Mouse (Mus musculus) regulatory T cell (primary cell): ENCODE measurements around the gene Eif2ak4.

Experiments
- in situ Hi-C: fragments of 300-600 bp; cut with MboI, MseI; formaldehyde crosslinking; loops from one replicate; pipeline ENCODE4 v1.15.1; 2025; ENCODE audit warnings: high pct_unique_total_duplicates

Gene Eif2ak4

DNA sequence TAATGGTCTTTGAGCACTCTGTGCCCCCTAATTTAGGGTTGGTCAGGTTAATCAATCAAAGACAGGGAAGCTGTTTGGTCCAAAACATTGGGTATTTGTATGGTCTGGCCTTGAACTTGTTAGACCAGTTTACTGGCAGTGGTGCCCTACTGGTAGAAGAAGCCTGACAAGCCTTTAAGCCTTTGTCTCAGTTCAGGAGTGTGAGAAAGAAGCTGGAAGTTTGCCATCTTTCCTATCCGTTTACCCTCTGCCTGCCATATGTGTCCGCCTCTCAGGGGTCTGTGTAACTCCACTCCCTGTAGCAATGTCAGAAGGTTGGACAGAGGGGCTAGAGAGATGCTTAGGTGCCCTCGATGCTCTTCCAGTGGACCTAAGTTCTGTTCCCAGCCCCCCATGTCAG is 76.0 kb downstream of the Eif2ak4 start:
- in situ Hi-C loops = no loop called here

DNA sequence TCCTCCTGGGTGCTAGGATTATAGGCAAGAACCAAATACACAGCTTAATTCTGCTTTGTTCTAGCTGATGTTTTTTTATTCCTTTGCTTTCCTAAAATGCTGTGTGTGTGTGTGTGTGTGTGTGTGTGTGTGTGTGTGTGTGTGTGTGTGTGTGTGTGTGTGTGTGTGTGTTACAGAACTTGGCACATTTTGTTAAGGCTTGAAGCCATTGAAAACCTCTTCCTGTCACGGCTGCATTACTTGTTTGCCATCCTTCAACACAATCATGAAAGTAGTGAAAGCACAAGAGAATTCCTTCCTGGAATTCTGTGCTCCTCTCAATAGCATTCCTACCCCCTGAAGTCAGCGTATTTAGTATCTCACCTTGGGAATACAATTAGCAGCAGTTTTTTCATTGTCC is 77.5 kb downstream of the Eif2ak4 start:
- in situ Hi-C loops = no loop called here

DNA sequence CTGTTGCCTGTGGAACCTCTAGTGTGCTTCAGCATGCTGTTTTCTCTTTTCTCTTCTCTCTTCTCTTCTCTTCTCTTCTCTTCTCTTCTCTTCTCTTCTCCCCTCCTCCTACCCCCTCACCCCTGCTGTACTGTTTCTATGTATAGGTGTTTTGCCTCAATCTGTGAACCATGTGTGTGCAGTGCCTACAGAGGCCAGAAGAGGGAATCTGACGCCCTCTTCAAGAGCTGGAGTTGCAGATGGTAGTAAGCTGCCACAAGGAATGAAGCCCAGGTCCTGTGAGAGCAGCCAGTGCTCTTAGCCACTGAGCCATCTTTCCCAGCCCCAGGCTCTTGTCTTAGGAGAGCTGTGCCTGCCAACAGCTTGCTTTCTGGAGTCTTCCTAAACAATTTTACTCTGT is 78.2 kb downstream of the Eif2ak4 start:
- in situ Hi-C loops = no loop called here

DNA sequence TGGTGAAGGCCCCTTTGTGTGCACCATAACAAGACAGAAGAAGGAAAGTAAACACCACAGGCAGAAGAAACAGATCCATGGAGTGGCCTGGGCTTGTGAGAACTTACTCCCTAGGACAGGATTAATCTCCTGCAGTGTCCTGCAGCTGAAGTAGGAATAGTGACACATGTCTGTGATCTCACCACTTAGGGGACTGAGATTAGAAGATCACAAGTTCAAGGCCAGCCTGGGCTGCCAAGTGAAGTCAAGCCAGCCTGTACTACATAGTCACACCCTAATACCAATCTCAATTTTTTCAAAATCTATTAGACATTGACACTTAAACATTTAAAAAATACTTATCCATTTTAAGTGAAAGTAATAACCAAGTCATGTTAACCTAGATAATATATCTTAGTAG is 79.9 kb downstream of the Eif2ak4 start:
- in situ Hi-C loops = no loop called here

DNA sequence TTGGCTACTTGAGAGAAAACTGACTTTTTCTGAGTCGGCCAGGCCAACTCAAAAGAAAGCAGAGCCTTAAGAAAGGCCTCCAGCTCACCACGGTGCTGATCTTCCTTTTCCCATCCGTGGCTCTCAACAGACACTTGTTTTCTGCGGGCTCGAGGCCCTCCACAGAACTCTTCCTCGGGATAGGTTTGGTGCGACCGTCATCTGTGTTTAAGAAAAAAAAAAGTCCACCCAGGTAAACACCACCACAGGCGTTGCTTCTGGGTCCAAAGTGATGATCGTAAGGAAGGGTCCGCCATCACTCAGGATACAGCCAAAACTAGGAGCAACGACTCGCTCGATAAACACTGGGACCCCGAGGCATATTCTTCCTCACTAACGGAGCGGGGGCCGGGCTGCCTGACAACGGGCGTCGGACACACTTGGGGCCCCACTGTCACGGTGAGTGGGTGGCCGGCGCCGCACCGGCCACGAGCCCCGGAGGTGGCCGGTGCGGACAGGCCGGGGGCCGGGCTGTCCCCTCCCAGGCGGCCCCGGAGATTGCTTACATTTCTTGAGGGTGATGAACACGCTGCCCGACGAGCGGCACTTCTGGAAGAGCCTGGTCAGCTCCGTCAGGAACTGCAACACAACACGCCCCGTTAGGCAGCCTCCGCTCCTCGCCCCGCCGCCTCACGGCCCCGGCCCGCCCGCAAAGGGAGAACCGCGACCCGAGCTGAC is 90.6 kb downstream of the Eif2ak4 start:
- in situ Hi-C loops = no loop called here

DNA sequence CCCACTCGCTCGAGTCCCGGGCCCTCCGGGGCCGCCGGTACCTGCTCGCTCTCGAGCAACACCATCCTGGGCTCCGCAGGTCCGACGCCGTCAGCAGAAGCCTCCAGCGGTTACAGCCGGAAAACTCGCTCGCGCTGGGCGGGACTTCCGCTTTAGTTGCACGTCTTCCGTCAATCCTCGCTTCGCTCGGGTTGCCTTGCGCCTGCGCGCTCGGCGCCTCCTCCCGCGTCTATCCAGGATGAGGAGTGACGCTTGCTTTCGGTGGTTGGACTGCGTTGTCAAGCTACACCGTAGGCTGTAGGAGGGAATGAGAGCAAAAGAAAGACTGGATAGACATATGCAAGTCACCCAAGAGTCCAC is 91.1 kb downstream of the Eif2ak4 start, which contains the start of gene Srp14:
Srp14 (minus strand) TSS at position 162 of the 360 bp plus-strand sequence.
- in situ Hi-C loops = no loop called here

DNA sequence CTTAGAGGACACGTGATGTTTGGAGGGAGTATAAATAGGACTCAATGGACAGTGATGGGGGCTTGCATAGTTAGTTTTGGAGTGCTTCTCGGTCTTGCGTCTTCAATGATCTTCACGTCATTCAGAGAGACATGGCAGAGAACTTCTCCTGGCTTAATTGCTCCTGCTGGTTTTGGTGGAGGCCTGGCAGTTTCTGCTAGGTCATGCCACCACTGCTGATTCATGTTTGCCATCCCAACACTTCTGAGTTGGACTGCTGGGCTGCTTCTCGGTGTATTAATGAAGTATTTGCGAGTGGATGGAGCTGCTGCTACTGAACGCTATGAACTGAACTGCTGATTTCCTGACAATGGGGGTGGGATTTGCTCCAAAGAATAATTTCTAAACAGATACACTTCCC is 92.5 kb downstream of the Eif2ak4 start:
- in situ Hi-C loops = no loop called here

DNA sequence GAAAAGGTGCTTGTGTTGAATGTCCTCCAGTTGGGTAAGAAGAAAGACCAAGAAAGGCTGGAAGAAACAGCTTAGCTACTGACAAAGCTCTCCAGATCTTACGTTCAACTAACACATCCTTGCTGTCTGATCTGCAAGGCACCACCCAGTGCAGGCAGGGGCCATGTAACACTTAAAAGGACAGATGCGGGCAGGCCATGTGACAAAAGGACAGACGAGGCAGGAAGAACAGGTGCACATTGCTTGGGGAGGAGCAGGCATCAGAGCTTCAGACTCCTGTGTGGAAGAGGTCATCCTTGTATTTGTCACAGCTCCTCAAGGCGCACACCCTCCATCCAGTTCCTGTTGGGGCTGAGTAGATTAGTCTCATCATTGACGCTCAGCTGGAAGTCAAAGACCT is 94.6 kb downstream of the Eif2ak4 start:
- in situ Hi-C loops = no loop called here

DNA sequence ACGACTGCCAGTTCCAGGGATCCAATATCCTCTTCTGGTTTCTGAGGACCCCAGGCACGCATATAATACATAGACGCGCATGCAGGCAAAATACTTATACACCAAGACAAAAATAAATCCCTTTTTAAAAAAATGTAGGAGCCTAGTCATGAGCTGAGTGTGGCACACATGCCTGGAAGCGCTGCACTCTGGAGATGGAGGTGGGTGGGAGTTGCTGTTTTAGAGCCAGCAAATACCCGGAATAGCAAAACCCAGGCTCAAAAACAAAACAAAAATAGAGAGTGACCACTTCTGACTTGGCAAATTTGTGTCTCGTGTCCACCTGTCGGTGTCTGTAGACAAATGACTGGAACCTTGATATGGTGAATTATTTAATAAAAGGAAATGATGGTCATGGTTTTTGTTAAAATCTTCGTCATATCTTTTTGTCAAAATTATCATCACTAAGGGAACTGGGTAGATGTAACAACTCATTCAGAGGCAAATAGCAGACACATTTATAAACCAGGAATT is 96.0 kb downstream of the Eif2ak4 start:
- in situ Hi-C loops = no loop called here

DNA sequence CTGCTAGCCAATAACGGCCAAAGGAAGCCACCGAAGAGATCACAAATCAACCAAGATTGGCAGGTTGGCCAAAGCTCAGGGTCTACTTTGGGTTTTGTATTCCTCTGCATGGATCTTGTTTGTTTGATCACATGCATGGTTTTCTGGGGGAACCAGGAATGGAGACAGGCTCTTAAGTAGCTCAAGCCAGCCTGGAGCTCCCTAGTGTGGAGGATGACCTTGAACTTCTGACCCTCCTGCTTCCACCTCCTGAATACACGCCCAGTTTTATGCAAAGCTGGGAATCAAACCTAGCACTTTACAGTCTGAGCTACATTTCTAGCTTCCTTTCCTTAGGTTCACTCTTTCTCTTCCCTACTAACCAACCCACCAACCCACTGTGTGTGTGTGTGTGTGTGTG is 97.0 kb downstream of the Eif2ak4 start:
- in situ Hi-C loops = loop anchor here (5.0 kb wide), 1 partner anchor 122 kb away; no protein-coding TSS in a partner anchor

DNA sequence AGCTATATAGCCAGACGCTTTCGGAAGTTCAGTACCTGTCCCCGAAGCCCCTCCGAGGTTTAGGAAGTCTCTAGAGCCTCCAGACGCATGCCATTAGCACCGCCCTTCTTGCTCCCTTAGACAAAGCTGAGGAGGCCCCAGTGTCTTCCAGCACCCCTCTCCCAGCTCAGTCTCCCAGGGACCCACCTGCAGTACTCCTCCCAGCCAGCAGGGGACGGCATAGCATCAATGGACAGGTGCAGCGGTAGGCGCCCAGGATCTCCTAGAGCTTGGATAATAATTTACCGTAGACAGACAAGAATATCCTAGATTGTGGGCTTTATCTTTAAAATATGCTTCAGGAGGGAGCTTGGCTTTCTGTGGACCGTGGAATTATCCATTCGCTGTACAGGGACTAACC is 98.5 kb downstream of the Eif2ak4 start:
- in situ Hi-C loops = loop anchor here (5.0 kb wide), 1 partner anchor 120 kb away; no protein-coding TSS in a partner anchor

DNA sequence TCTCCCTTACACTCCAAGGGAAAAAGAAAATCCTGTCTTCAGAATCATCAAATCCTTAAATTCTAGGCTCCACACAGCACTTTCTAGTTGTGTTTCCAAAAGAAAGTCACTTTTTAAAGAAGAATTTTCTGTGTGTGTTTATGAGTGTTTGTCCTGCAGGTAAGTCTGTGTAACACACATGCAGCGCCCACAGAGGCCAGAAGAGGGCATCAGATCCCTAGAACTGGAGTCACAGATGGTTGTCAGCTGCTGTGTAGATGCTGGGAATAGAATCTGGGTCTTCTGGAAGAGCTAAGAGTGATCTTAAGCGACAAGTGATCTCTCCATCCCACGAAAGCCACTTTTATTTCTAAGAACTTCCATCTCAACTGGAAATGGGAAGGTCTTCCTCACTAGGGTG is 99.4 kb downstream of the Eif2ak4 start:
- in situ Hi-C loops = loop anchor here (5.0 kb wide), 1 partner anchor 119 kb away; no protein-coding TSS in a partner anchor

DNA sequence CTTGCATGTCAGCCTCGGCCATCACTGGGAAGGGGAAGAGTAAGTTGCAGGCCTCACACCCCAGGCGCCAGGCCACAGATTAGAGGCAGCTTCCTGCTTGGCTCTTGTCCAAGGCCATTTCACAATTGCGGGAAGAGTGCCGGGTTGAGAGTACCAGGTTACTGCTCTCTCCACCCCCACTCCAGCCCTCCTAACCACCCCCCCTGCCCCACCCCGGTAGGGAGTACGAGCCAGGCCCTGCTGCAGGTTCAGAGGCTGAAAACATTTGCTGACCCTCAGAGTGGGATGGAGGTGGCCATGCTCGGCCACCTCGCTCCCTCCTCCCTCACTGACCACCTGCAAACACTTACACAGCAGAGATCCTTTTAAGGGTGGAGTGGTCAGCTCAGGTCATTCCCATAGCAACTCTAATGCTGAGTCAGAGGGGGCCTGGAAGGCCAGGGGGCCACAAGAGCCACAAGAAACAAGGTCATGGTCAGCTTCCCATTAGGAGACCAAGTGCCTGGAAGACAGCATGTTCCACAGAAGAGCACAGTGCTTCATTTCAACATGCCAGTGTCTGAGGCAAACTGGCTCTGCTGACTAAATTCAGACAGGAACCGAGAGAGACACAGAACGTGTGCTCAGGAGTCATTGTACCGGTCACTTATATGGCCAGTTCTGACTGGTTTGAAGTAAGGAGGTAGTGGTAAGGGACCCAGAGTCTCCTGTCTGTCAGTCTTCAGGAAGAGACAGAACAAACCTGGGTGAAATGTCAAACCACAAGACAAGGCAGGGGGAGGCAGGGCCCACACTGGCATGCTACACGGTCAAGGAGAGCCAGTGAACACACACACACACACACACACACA is 102.0 kb downstream of the Eif2ak4 start:
- in situ Hi-C loops = no loop called here

DNA sequence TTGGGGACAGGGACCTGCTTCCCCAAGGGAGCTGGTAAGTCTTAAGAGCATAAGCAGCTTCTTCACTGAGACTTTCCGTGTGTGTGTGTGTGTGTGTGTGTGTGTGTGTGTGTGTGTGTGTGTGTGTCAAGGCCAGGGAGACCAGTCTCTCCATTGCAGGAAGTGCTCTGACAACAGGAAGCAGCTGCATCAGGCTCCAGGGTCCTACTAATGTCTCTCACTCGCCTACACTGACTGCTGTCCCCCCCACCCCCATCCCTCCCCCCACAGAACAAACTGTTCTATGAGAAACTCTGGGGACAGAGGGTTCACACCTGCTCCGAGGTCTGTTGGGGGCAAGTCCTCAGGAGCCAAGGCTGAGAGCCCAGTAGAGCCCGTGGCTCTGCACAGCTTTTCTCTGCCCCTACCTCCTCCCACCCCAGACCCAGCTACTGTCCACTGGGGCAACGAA is 102.9 kb downstream of the Eif2ak4 start:
- in situ Hi-C loops = no loop called here

DNA sequence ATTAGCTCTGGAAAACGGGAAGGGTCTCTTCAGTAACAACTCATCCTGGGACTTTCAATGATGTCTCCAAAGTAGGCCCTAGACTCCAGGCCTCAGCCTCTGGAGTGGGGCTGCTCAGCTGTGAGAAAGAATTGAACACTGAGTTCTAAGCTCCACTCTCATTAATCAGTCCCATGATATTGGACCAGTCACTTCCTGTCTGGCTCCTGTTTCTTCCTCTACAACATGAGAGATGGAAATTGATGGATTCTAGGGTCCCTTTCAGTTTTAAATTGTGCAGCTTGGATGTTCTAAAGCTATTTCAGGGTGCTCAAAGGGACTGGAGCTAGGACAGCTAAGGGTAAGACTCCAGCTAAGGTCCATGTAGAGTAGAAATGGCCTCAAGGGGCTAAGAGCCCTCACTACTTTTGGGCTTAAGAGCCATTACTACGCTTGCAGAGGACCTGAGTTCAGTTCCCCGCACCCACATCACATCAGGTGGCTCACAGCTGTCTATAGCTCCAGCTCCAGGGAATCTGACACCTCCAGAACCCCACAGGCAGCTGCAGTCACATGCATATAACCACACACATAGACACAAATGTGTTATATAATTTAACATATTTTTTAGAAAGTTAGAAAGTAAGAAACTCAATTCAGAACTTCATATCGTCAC is 103.5 kb downstream of the Eif2ak4 start:
- in situ Hi-C loops = no loop called here

DNA sequence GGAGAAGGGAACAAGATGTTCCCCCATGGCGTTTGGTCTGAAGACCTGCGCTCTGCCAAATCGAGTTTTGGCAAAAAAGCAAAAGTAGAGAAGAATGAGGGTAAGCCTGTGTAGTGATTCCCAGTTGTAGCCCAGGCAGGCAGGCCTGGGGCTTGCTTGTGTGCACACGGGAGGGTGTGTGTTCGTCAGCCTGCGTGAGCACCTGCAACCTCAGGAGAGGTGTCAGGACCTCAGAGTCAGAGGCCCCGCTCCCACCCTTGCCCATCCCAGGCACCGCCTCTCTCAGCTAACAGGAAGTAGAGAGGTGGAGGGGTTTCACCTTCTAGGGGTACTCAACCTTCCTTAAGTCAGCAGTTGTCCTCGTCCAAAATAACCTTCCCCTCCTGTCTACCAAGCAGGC is 106.6 kb downstream of the Eif2ak4 start:
- in situ Hi-C loops = no loop called here

DNA sequence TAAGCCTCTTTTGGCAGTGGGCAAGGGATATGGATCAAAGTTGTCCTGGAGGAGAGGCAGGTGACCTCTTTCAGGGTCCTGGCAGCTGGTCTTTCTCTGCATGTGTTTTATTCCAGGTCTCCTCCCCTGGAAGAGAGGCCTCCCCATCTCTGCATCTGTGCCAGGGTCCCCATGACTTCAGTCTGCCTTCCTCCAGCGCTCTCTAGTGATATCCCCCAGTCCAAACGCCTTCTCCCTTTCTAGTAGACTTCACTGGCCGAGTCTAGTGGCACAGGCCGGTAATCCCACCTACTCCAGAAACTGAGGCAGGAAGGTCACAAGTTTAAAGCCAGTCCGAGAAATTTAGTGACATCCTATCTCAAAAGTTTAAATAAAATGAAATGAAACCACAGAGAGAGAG is 109.5 kb downstream of the Eif2ak4 start:
- in situ Hi-C loops = no loop called here

DNA sequence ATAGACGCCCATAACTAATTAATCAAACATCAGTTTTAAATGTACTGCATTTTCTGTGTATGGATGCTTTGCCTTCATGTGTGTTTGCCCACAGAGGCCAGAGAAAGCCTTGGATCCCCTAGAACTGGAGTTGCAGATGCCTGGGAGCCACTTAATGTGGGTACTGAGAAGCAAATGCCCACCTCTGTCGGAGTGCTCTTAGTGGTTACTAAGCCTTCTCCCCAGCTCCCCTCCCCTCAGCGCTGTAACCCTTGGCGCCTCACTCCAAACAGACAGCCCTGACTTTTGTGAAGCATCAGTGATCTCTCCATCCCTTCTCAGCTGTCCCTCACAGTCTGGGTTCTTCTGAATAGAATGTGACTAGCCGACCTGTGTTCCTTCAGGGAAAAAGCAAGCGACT is 110.1 kb downstream of the Eif2ak4 start:
- in situ Hi-C loops = no loop called here

DNA sequence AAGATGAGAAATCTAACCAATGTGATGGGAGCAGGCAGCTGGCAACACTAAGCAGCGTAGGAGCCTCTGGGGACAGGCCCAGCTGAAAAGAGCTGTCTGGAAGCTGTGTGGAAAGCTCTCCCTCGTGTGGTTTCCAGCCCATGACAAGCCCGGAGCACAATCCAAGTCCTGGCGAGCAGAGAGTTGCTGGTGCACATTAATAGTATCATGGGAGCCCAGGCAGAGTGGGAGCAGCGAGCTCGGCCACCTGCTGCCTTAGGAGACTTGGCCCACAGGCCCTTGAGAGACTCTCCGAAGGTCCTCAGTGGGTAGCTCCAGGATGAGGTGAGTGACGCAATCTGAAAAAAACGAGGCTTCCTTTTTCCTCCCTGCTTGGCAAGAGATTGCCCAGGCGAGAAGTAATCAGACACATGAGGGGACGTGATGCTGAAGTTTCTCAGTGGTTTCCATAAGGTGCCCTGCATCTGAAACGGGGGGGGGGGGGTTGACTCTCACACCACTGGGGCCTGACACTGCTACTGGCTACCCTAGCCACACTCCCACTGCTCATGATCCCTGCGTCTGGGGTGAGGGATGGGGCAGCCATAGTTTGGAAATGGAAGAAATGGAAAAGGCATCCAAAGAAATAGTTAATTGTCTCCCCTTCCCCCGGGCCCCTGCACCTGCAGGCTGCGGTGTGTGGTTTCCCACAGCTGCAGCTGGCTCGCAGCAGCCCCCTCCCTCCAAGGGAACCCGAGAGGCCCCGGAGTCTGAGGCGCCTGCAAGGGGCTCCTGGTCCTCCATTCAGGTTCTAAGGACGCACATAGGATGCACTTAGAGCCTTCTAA is 110.9 kb downstream of the Eif2ak4 start:
- in situ Hi-C loops = no loop called here

DNA sequence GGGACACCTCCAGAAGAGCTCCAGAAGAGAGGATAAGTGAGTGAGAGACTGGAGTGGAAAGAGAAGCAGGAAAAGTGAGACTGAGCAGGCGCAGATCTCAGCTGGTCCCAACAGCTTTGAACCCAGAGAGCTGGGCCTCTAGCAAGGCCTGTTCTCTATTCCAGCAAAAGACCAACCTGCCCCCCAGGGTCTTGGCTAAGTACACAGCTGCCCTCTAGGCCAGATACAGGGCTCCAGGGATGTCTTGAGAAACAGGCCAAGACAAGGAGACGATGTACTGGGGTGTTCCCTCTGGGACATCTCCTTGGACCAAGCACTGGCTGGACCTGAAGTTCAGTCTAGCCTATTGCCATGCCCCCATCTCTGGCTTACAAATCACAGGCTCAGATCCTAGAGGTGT is 111.8 kb downstream of the Eif2ak4 start:
- in situ Hi-C loops = loop anchor here (5.0 kb wide), 1 partner anchor 42 kb away; no protein-coding TSS in a partner anchor

DNA sequence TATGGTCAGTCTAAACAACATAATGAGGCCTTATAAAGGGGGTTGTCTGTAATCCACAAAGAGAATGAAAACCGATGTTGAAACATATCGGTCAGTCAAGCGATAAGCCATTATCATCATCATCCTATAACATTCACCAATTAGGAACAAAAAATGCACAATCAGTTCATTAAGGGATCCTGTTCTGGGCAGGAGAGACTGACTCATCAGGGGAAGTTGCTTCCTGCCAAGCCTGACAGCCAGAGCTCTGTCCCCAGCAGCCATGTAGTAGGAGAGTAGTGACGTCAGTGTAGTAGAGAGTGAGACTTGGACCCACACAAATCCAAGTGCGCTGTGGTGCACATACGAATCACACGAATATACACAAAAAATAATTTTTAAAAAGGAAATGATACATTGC is 118.7 kb downstream of the Eif2ak4 start:
- in situ Hi-C loops = no loop called here
